Mouse (Mus musculus) liver, embryonic 14.5 days (tissue): ENCODE measurements at regions not wholly inside any gene's neighbourhood (a gene's known extent, or its start where the extent isn't known, plus 50 kb on each side); places are given as distances from the start of the nearest gene placed in this dataset.

Experiments
- CTCF ChIP-seq: IDR thresholded peaks from 2 replicates; pipeline ENCODE4 v1.5.1; 2016; ENCODE audit warnings: antibody characterized with exemption, low read depth, control low read depth
- EP300 ChIP-seq: IDR thresholded peaks from 2 replicates; pipeline ENCODE4 v1.6.1; 2016; ENCODE audit warnings: antibody characterized with exemption, low read depth

DNA sequence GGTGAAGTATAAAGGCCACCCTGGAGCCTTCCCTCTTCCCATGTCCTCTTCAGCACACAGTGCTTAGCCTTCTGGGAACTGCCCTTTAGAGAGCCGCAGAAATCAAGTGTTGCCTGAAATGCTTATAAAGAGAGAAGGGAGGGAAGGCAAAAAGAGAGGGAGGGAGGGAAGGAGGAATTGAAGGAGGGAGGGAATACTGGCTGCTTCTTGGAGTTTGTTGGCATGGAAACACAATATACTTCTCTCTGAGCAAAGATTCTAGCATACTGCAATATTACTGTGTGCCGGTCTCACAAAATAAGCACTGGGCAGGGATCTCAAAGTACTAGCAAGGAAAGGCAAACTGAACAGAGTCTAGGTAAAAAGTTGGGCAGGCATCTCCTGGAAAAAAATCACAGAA is 225.9 kb upstream of the Ldb2 start:
- no peak for TF ChIP-seq CTCF
- no peak for TF ChIP-seq EP300
